ENCODE assay signal across 8 mouse cellular contexts in the genomic region with DNA sequence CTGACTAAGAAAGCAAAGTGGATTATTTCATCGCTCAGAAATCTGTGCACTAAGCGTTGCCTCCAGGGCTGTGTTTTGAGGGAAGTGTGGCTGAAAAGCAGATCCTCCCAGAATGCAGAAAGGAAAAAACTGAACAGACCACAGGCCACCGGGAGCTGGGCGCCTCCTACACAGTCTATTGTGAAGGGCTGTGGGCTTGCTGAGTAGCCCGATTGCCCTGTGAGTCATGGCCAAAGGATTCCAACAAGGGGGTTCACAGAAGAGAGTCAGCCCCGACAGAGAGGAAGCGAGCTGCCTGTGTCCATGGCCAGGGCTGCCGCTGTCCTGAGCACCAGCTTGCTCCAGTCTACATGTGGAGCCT. TPM values are rescaled to one million over a fixed set of nuclear protein-coding genes. Genes with fewer than 3 reads are reported as not detected.
DNase-seq lines count a peak whose midpoint lies in the region; ATAC-seq and TF ChIP-seq lines count a peak whose summit lies in the region.

No protein-coding gene starts in this region.

- peak overlapping the region; percentile 37 for H3K4me3 ChIP-seq in left cerebral cortex, adult 2 months
- H3K4me3 ChIP-seq in forebrain, embryonic 12.5 days (replicated peaks) = no peak overlapping the region
- H3K4me3 ChIP-seq in hindbrain, embryonic 11.5 days (ENCODE audit: low read depth, low read length) = no peak overlapping the region
- no peak overlapping the region for H3K4me3 ChIP-seq in midbrain, embryonic 14.5 days (replicated peaks; ENCODE audit: low read depth, low read length)

- peak; percentile 18 to 31 for DNase-seq in left cerebral cortex, adult 2 months (ENCODE audit: extremely low spot score in 1 of 2, low spot score in 2 of 2)
- no peak for DNase-seq in left cerebral cortex, adult 8-10 months (ENCODE audit: low spot score in 2 of 2)
- peak; percentile 25 for DNase-seq in adrenal gland, postnatal 25 days
- DNase-seq in hindbrain, embryonic 11.5 days (ENCODE audit: low spot score) = peak; percentile 59
- DNase-seq in liver (peak; percentile 33), adipocyte (ENCODE audit: low spot score) (no peak)
- DNase-seq in midbrain, embryonic 14.5 days = peak; percentile 62

- peaks cover 63% of the 10 kb centered on the region for H3K4me1 ChIP-seq in forebrain, embryonic 12.5 days
- peaks cover 16% of the 10 kb centered on the region for H3K4me1 ChIP-seq in hindbrain, embryonic 11.5 days (replicated peaks; ENCODE audit: control insufficient read depth, insufficient read depth, low read length)
- H3K4me1 ChIP-seq in midbrain, embryonic 14.5 days (ENCODE audit: control insufficient read depth, insufficient read depth, low read length) = peaks cover 28% of the 10 kb centered on the region

- H3K27ac ChIP-seq in left cerebral cortex, adult 2 months = peak overlapping the region; percentile 82
- peak overlapping the region; percentile 83 for H3K27ac ChIP-seq in forebrain, embryonic 12.5 days
- peak overlapping the region; percentile 85 for H3K27ac ChIP-seq in hindbrain, embryonic 11.5 days (ENCODE audit: low read depth, low read length)
- H3K27ac ChIP-seq in midbrain, embryonic 14.5 days (replicated peaks; ENCODE audit: low read depth, low read length) = peak overlapping the region; percentile 80

- TF ChIP-seq CTCF in left cerebral cortex, adult 2 months (IDR thresholded peaks at IDR 0.05) = no peak

- intact Hi-C loops in left cerebral cortex, adult 2 months (cut with DNase I) = loop anchor here (2.0 kb wide), 1 partner anchor 54 kb away; no protein-coding TSS in a partner anchor

- under 1% methylated on average over 8 of the region's 8 CpGs for WGBS in forebrain, embryonic 12.5 days
- WGBS in hindbrain, embryonic 11.5 days = 2% methylated on average over 8 of the region's 8 CpGs
- WGBS in midbrain, embryonic 14.5 days = 2% methylated on average over 8 of the region's 8 CpGs

- H3K4me2 ChIP-seq in forebrain, embryonic 12.5 days = peak overlapping the region; percentile 43
- H3K4me2 ChIP-seq in hindbrain, embryonic 11.5 days (replicated peaks; ENCODE audit: low read depth, low read length) = peak overlapping the region; percentile 22; the same call in 1 of the 2 replicates
- peak overlapping the region; percentile 38 for H3K4me2 ChIP-seq in midbrain, embryonic 14.5 days (ENCODE audit: low read length)

- H3K27me3 ChIP-seq in forebrain, embryonic 12.5 days = no peaks in the 10 kb centered on the region
- H3K27me3 ChIP-seq in hindbrain, embryonic 11.5 days (ENCODE audit: control insufficient read depth, insufficient read depth, low read length) = no peaks in the 10 kb centered on the region
- no peaks in the 10 kb centered on the region for H3K27me3 ChIP-seq in midbrain, embryonic 14.5 days (ENCODE audit: control insufficient read depth, insufficient read depth, low read length)

- no peaks in the 10 kb centered on the region; the same call in 1 of the 2 replicates for H3K36me3 ChIP-seq in forebrain, embryonic 12.5 days (replicated peaks)
- no peaks in the 10 kb centered on the region for H3K36me3 ChIP-seq in hindbrain, embryonic 11.5 days (ENCODE audit: control insufficient read depth, insufficient read depth, low read length)
- H3K36me3 ChIP-seq in midbrain, embryonic 14.5 days (ENCODE audit: control insufficient read depth, insufficient read depth, low read length) = no peaks in the 10 kb centered on the region

- H3K9me3 ChIP-seq in forebrain, embryonic 12.5 days = no peaks in the 10 kb centered on the region
- no peaks in the 10 kb centered on the region for H3K9me3 ChIP-seq in hindbrain, embryonic 11.5 days (ENCODE audit: control insufficient read depth, low read length)
- H3K9me3 ChIP-seq in midbrain, embryonic 14.5 days (ENCODE audit: control insufficient read depth, low read length) = no peaks in the 10 kb centered on the region

- peak overlapping the region; percentile 46 for H3K9ac ChIP-seq in forebrain, embryonic 12.5 days
- peak overlapping the region; percentile 53 for H3K9ac ChIP-seq in hindbrain, embryonic 11.5 days (ENCODE audit: low read depth, low read length)
- peak overlapping the region; percentile 38 for H3K9ac ChIP-seq in midbrain, embryonic 14.5 days (replicated peaks; ENCODE audit: low read length)

- ATAC-seq in forebrain, embryonic 12.5 days (ENCODE audit: low FRiP score) = peak; percentile 25
- ATAC-seq in hindbrain, embryonic 11.5 days (ENCODE audit: low FRiP score) = peak; percentile 65
- peak; percentile 69 for ATAC-seq in midbrain, embryonic 14.5 days (ENCODE audit: low FRiP score, low TSS enrichment)

RNA-seq across cellular contexts. Expression of gene Bach2, which starts 12.4 kb away (rescaled TPM):
- 10 to 100 TPM; 20.8 to 25.8 TPM for total RNA-seq in left cerebral cortex, adult 2 months (2021)
- total RNA-seq in left cerebral cortex, adult 8-10 months (2022) = 10 to 100 TPM in 3 of 4 experiments, 1 to 10 TPM in 1; 9.6 to 22.4 (median 15.1) TPM
- total RNA-seq in adrenal gland, postnatal 25 days (2021) = 1.3 and 4.7 TPM in 2 replicates
- 22.3 and 27.7 TPM in 2 replicates for polyA plus RNA-seq in forebrain, embryonic 12.5 days (2016; fragmentation: Nextera tagmentation; extraction: Ambion mirVana)
- 23.8 and 23.9 TPM in 2 replicates for polyA plus RNA-seq in hindbrain, embryonic 11.5 days (2014; fragmentation: Nextera tagmentation; extraction: Ambion mirVana)
- 26.3 and 27.0 TPM in 2 replicates for polyA plus RNA-seq in midbrain, embryonic 14.5 days (2014; fragmentation: Nextera tagmentation; extraction: Ambion mirVana)

Comparison
In these comparisons a context has a peak if more than half of its experiments do, and no peak if none do; other contexts are left out.
1. DNase-seq: peak in left cerebral cortex, adult 2 months (2 of 2), adrenal gland, postnatal 25 days (single experiment), hindbrain, embryonic 11.5 days (single experiment), liver (single experiment) and midbrain, embryonic 14.5 days (single experiment); none in left cerebral cortex, adult 8-10 months (0 of 2) and adipocyte (single experiment).
2. Peak in every context shown above with its lines, with median percentiles within 50 percentile points of each other: H3K27ac ChIP-seq, ATAC-seq, H3K4me2 ChIP-seq and H3K9ac ChIP-seq.